Mouse (Mus musculus) liver, adult 2 months (tissue): Measurements from ENCODE around the gene Rab31.

Experiments
- CTCF ChIP-seq: fragments of 200-500 bp; IDR thresholded peaks from 2 replicates; pipeline ENCODE4 v1.5.1; 2011; ENCODE audit warnings: low read depth, low read length, control low read depth
- POLR2A ChIP-seq: fragments of 200-500 bp; IDR thresholded peaks from 2 replicates; pipeline ENCODE4 v1.6.1; 2011; ENCODE audit warnings: low read length, control low read depth; ENCODE audit not compliant: insufficient read depth; ENCODE audit errors: extremely low read depth

GRCm38 (mm10) chr17:65626301-65626700, 146.3 kb downstream of the Rab31 start:
- no peak for TF ChIP-seq CTCF
- TF ChIP-seq POLR2A: no peak
